Mouse (Mus musculus) heart, adult 2 months (tissue): ENCODE data around the gene Frmd5. TPM values are rescaled to one million over a fixed set of nuclear protein-coding genes. Genes with fewer than 3 reads are reported as not detected.

ENCODE experiments used
- DNase-seq, 2 experiments: peaks; one replicate each; pipeline ENCODE4 v3.0.0; 2021
- H3K27ac ChIP-seq: fragments of 200-600 bp; 2 replicates; pipeline ENCODE4 v1.8.1; 2022
- H3K27me3 ChIP-seq: fragments of 200-500 bp; 2 replicates; pipeline ENCODE4 v1.6.1; 2012; ENCODE audit warnings: mild to moderate bottlenecking, low read length, inconsistent platforms, mixed read lengths; ENCODE audit not compliant: control insufficient read depth, insufficient read depth
- H3K36me3 ChIP-seq: fragments of 200-500 bp; 2 replicates; pipeline ENCODE4 v1.6.1; 2012; ENCODE audit warnings: low read length, inconsistent platforms; ENCODE audit not compliant: control insufficient read depth, insufficient read depth
- H3K4me1 ChIP-seq: fragments of 200-500 bp; 2 replicates; pipeline ENCODE4 v1.6.1; 2011; ENCODE audit warnings: low read length; ENCODE audit not compliant: control insufficient read depth, insufficient read depth
- H3K4me3 ChIP-seq: fragments of 200-600 bp; 2 replicates; pipeline ENCODE4 v1.8.1; 2022
- H3K79me2 ChIP-seq: fragments of 200-500 bp; replicated peaks from 2 replicates; pipeline ENCODE4 v1.6.1; 2012; ENCODE audit warnings: mild to moderate bottlenecking, inconsistent platforms, low read length, moderate library complexity, mixed read lengths; ENCODE audit not compliant: control insufficient read depth, insufficient read depth
- H3K9ac ChIP-seq: fragments of 200-500 bp; 2 replicates; pipeline ENCODE4 v1.6.1; 2012; ENCODE audit warnings: low read depth, mild to moderate bottlenecking, control low read depth, inconsistent platforms, low read length, mixed read lengths
- CTCF ChIP-seq: fragments of 200-600 bp; IDR thresholded peaks from 2 replicates; pipeline ENCODE4 v1.8.1; 2022; ENCODE audit warnings: antibody characterized with exemption, mild to moderate bottlenecking, moderate library complexity
- EP300 ChIP-seq: fragments of 200-500 bp; IDR thresholded peaks from 2 replicates; pipeline ENCODE4 v1.6.1; 2011; ENCODE audit warnings: low read depth, low read length, control low read depth; ENCODE audit not compliant: insufficient read depth
- POLR2A ChIP-seq: fragments of 200-500 bp; IDR thresholded peaks from 2 replicates; pipeline ENCODE4 v1.6.1; 2011; ENCODE audit warnings: mild to moderate bottlenecking, low read depth, low read length, control low read depth; ENCODE audit not compliant: insufficient read depth
- WGBS: fragments of 180-500 bp; shearing (Covaris S2); methylation state at CpG from one replicate; pipeline ENCODE4 v1.1.7; 2018; 5-methylcytosine and 5-hydroxymethylcytosine counted together
- intact Hi-C: fragments of 180-260 bp; cut with DNase I; formaldehyde crosslinking; loops from one replicate; pipeline ENCODE4 v1.15.1; 2025
- polyA plus RNA-seq: library from polyadenylated mRNA; depleted of rRNA; stranded (reverse); fragments of >200 nt; gene quantifications from 2 replicates; pipeline ENCODE4 v1.2.3, GENCODE M21; 2012
- total RNA-seq, 2 experiments: library from RNA; stranded (reverse); gene quantifications; 2 replicates each; pipeline ENCODE4 v1.2.3; 2021

The Frmd5 gene
- total and polyA plus RNA-seq, 3 experiments: 124 to 245 (median 197) TPM

GRCm38 (mm10) chr2:121646528-121646927, 160.4 kb downstream of the Frmd5 start:
- H3K4me1 ChIP-seq: no peaks in the 10 kb centered on the region
- DNase-seq: no peak
- no peak for TF ChIP-seq EP300
- TF ChIP-seq CTCF: no peak
- TF ChIP-seq POLR2A: no peak
- H3K27me3 ChIP-seq: no peaks in the 10 kb centered on the region
- no peak overlapping the region for H3K4me3 ChIP-seq
- H3K9ac ChIP-seq: no peak overlapping the region
- WGBS: 72% methylated on average over 4 of the region's 4 CpGs
- no peaks in the 10 kb centered on the region for H3K79me2 ChIP-seq
- H3K36me3 ChIP-seq: no peaks in the 10 kb centered on the region
- no peak overlapping the region for H3K27ac ChIP-seq
- intact Hi-C loops: no loop called here

DNA sequence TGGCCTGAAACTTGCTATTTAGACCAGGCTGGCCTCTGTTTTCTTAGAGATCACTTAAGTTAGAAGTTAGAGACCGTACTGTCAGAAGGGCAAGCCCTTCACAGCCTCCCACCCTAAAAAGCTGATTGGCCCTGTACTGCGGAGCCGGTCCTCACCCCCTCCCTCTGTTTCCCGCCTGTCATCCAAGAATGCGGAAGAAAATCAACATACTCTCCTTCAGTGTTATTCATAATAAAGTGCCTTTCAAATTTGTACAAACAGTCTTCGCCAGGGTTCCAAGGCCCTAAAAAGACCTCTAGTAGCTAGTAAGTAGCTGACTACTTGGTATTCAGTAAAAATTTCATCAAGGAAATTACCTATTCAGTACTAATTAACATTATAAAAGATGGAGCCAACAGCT, 164.0 kb downstream of the Frmd5 start:
- no peaks in the 10 kb centered on the region for H3K4me1 ChIP-seq
- H3K36me3 ChIP-seq: no peaks in the 10 kb centered on the region
- H3K27me3 ChIP-seq: no peaks in the 10 kb centered on the region
- H3K79me2 ChIP-seq: no peaks in the 10 kb centered on the region
- no peak overlapping the region for H3K27ac ChIP-seq
- DNase-seq: no peak
- intact Hi-C loops: no loop called here
- H3K9ac ChIP-seq: no peak overlapping the region
- H3K4me3 ChIP-seq: no peak overlapping the region
- TF ChIP-seq CTCF (no peak), EP300 (no peak), POLR2A (no peak)
- WGBS: 76% methylated on average over 6 of the region's 6 CpGs

DNA sequence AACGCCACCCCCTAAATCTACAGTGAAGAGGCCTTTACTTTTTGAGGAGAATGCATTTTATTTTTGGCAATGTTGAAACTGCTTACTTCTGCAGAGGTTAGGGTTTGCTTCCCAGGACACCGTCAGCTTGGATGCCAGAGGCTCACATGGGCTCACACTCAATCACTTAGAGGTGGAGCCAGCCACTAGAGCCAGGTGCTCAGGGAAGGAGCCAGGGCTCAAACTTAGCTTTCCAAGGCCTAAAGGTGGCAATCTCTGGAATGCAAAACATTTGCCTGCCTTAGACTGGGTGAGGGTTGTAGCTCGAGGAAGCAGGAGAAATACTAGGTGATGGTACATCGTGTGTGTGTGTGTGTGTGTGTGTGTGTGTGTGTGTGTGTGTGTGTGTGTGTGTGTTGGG, 174.8 kb downstream of the Frmd5 start:
- WGBS: 66% methylated on average over 4 of the region's 4 CpGs
- H3K27ac ChIP-seq: no peak overlapping the region
- H3K36me3 ChIP-seq: no peaks in the 10 kb centered on the region
- no peaks in the 10 kb centered on the region for H3K27me3 ChIP-seq
- TF ChIP-seq CTCF: no peak
- no peak for TF ChIP-seq POLR2A
- TF ChIP-seq EP300: no peak
- intact Hi-C loops: no loop called here
- DNase-seq: no peak
- no peak overlapping the region for H3K9ac ChIP-seq
- H3K4me1 ChIP-seq: no peaks in the 10 kb centered on the region
- no peak overlapping the region for H3K4me3 ChIP-seq
- no peaks in the 10 kb centered on the region for H3K79me2 ChIP-seq

DNA sequence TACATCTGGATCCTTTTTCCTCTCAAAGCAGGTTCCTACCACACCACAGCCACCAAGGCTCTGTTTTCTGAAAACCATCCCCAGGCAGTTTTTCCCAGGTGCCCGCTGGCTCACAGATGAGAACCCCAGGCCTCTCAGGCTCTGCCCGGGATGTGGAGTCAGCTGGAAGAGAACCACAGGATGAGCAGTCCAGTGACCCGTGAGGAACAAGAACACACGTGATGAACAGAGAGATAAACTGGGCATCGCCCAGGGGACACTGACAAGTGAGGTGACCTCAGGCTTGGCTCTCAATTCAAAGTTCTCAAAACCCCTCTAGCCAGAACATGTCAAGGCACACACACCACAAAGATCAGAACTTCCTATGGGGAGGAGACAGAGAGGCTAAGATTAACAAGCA, 176.6 kb downstream of the Frmd5 start:
- Histone ChIP-seq H3K36me3 (no peaks in the 10 kb centered on the region), H3K4me1 (no peaks in the 10 kb centered on the region), H3K9ac (no peak overlapping the region), H3K4me3 (no peak overlapping the region), H3K27me3 (no peaks in the 10 kb centered on the region), H3K79me2 (no peaks in the 10 kb centered on the region), H3K27ac (no peak overlapping the region)
- WGBS: 41% methylated on average over 5 of the region's 5 CpGs
- TF ChIP-seq EP300 (no peak), CTCF (no peak), POLR2A (no peak)
- intact Hi-C loops: no loop called here
- DNase-seq: no peak

- H3K79me2 ChIP-seq: no peaks in the 10 kb centered on the region
- intact Hi-C loops: loop anchor here (5.0 kb wide), 1 partner anchor 41 kb away; no protein-coding TSS in a partner anchor
- no peak overlapping the region for H3K4me3 ChIP-seq
- H3K36me3 ChIP-seq: no peaks in the 10 kb centered on the region
- DNase-seq: peak in 1 of 2 experiments; percentile 19
- no peaks in the 10 kb centered on the region for H3K4me1 ChIP-seq
- H3K27ac ChIP-seq: peak overlapping the region; percentile 24
- H3K9ac ChIP-seq: no peak overlapping the region
- no peak for TF ChIP-seq CTCF
- no peak for TF ChIP-seq POLR2A
- TF ChIP-seq EP300: no peak
- no peaks in the 10 kb centered on the region for H3K27me3 ChIP-seq
- 65% methylated on average over 10 of the region's 10 CpGs for WGBS
Measured at GRCm38 (mm10) chr2:121628290-121628689, 178.6 kb downstream of the Frmd5 start.

- no peaks in the 10 kb centered on the region for H3K79me2 ChIP-seq
- 94% methylated on average over 3 of the region's 3 CpGs for WGBS
- no peak for TF ChIP-seq POLR2A
- no peak for TF ChIP-seq CTCF
- TF ChIP-seq EP300: no peak
- intact Hi-C loops: loop anchor here (5.0 kb wide), 1 partner anchor 39 kb away; no protein-coding TSS in a partner anchor
- no peak for DNase-seq
- H3K4me3 ChIP-seq: no peak overlapping the region
- no peak overlapping the region for H3K9ac ChIP-seq
- no peaks in the 10 kb centered on the region for H3K4me1 ChIP-seq
- no peaks in the 10 kb centered on the region for H3K27me3 ChIP-seq
- no peaks in the 10 kb centered on the region for H3K36me3 ChIP-seq
- H3K27ac ChIP-seq: no peak overlapping the region
Measured at GRCm38 (mm10) chr2:121625901-121626300, 181.0 kb downstream of the Frmd5 start.
